Mouse (Mus musculus) left cerebral cortex, adult 2 months (tissue): ENCODE measurements at regions not wholly inside any gene's neighbourhood (a gene's known extent, or its start where the extent isn't known, plus 50 kb on each side); places are given as distances from the start of the nearest gene placed in this dataset.

Experiments used
- DNase-seq, 2 experiments: peaks; one replicate each; pipeline ENCODE4 v3.0.0; 2021 to 2022; ENCODE audit warnings: low spot score in 2 of 2, mixed read lengths in 1 of 2; ENCODE audit errors: extremely low spot score in 1 of 2
- H3K27ac ChIP-seq: fragments of 200-600 bp; 2 replicates; pipeline ENCODE4 v1.8.1; 2022
- H3K4me3 ChIP-seq: fragments of 200-600 bp; 2 replicates; pipeline ENCODE4 v1.8.1; 2022
- CTCF ChIP-seq: fragments of 200-600 bp; IDR thresholded peaks from 2 replicates; pipeline ENCODE4 v1.8.1; 2022; ENCODE audit warnings: antibody characterized with exemption, mild to moderate bottlenecking, moderate library complexity
- intact Hi-C: fragments of 180-260 bp; cut with DNase I; formaldehyde crosslinking; loops from one replicate; pipeline ENCODE4 v1.15.1; 2025

- intact Hi-C loops, result no loop called here
- no peak for DNase-seq
- H3K27ac ChIP-seq, result peak overlapping the region; percentile 40
- H3K4me3 ChIP-seq, result no peak overlapping the region
- no peak for TF ChIP-seq CTCF
Observed at GRCm38 (mm10) chr10:100210684-100211083, 124.8 kb upstream of the Gm4301 start.

GRCm38 (mm10) chr10:100224459-100225097 is 110.9 kb upstream of the Gm4301 start:
- no peak for DNase-seq
- Histone ChIP-seq H3K4me3 (no peak overlapping the region), H3K27ac (no peak overlapping the region)
- intact Hi-C loops, result no loop called here
- TF ChIP-seq CTCF, result no peak

GRCm38 (mm10) chr10:100259235-100259900 is 76.1 kb upstream of the Gm4301 start:
- intact Hi-C loops, result no loop called here
- no peak for DNase-seq
- no peak overlapping the region for H3K27ac ChIP-seq
- TF ChIP-seq CTCF, result no peak
- H3K4me3 ChIP-seq, result no peak overlapping the region

GRCm38 (mm10) chr10:100263447-100263846 is 72.0 kb upstream of the Gm4301 start:
- no peak overlapping the region for H3K4me3 ChIP-seq
- H3K27ac ChIP-seq, result no peak overlapping the region; the same call in 1 of the 2 replicates
- no peak for DNase-seq
- intact Hi-C loops, result no loop called here
- no peak for TF ChIP-seq CTCF

- H3K4me3 ChIP-seq, result no peak overlapping the region
- H3K27ac ChIP-seq, result no peak overlapping the region; the same call in 1 of the 2 replicates
- no peak for DNase-seq
- intact Hi-C loops, result no loop called here
- TF ChIP-seq CTCF, result no peak
Observed at GRCm38 (mm10) chr10:100264066-100264465, 71.4 kb upstream of the Gm4301 start.

GRCm38 (mm10) chr10:100282471-100282870 is 53.0 kb upstream of the Gm4301 start:
- intact Hi-C loops, result no loop called here
- H3K4me3 ChIP-seq, result no peak overlapping the region
- no peak overlapping the region for H3K27ac ChIP-seq
- DNase-seq, result no peak
- no peak for TF ChIP-seq CTCF
